Mouse (Mus musculus) liver, adult 2 months (tissue): ENCODE results near the gene Klhl29. TPM values are rescaled to one million over a fixed set of nuclear protein-coding genes. Genes with fewer than 3 reads are reported as not detected.

Experiments
- DNase-seq: peaks from one replicate; pipeline ENCODE4 v3.0.0-alpha.2; 2011; ENCODE audit warnings: low read depth, low spot score; ENCODE audit errors: extremely low read depth
- H3K27ac ChIP-seq: fragments of 200-500 bp; replicated peaks from 2 replicates; pipeline ENCODE4 v1.5.1; 2012; ENCODE audit warnings: low read depth, mild to moderate bottlenecking, control low read depth, inconsistent platforms, low read length; ENCODE audit not compliant: insufficient read depth
- H3K27me3 ChIP-seq: fragments of 200-500 bp; 2 replicates; pipeline ENCODE4 v1.6.1; 2012; ENCODE audit warnings: mild to moderate bottlenecking, moderate library complexity, low read length, inconsistent platforms; ENCODE audit not compliant: control insufficient read depth, insufficient read depth
- H3K36me3 ChIP-seq: fragments of 200-500 bp; 2 replicates; pipeline ENCODE4 v1.6.1; 2012; ENCODE audit warnings: low read length, inconsistent platforms; ENCODE audit not compliant: control insufficient read depth, insufficient read depth
- H3K4me1 ChIP-seq: fragments of 200-500 bp; 2 replicates; pipeline ENCODE4 v1.6.1; 2011; ENCODE audit warnings: low read length; ENCODE audit not compliant: control insufficient read depth, insufficient read depth
- H3K4me3 ChIP-seq: fragments of 200-500 bp; 2 replicates; pipeline ENCODE4 v1.5.1; 2011; ENCODE audit warnings: low read depth, mild to moderate bottlenecking, control low read depth, low read length, moderate library complexity; ENCODE audit not compliant: insufficient read depth
- H3K79me2 ChIP-seq: fragments of 200-500 bp; 2 replicates; pipeline ENCODE4 v1.6.1; 2012; ENCODE audit warnings: inconsistent platforms, mild to moderate bottlenecking, low read length, moderate library complexity; ENCODE audit not compliant: control insufficient read depth, insufficient read depth
- H3K9ac ChIP-seq: fragments of 200-500 bp; 2 replicates; pipeline ENCODE4 v1.6.1; 2012; ENCODE audit warnings: low read depth, mild to moderate bottlenecking, control low read depth, inconsistent platforms, low read length
- CTCF ChIP-seq: fragments of 200-500 bp; IDR thresholded peaks from 2 replicates; pipeline ENCODE4 v1.5.1; 2011; ENCODE audit warnings: low read depth, low read length, control low read depth
- POLR2A ChIP-seq: fragments of 200-500 bp; IDR thresholded peaks from 2 replicates; pipeline ENCODE4 v1.6.1; 2011; ENCODE audit warnings: low read length, control low read depth; ENCODE audit not compliant: insufficient read depth; ENCODE audit errors: extremely low read depth
- WGBS: fragments of 180-500 bp; shearing (Covaris S2); methylation state at CpG from one replicate; pipeline ENCODE4 v1.1.7; 2018; 5-methylcytosine and 5-hydroxymethylcytosine counted together
- polyA plus RNA-seq: library from polyadenylated mRNA; depleted of rRNA; stranded (reverse); fragments of >200 nt; gene quantifications from 2 replicates; pipeline ENCODE4 v1.2.3, GENCODE M21; 2012
- total RNA-seq: library from RNA; depleted of rRNA; stranded (reverse); fragments of >200 nt; gene quantifications from 2 replicates; pipeline ENCODE4 v1.2.3, GENCODE M21; 2014

Klhl29 gene
- total and polyA plus RNA-seq, 2 experiments, result under 0.01 to 0.10 TPM

DNA sequence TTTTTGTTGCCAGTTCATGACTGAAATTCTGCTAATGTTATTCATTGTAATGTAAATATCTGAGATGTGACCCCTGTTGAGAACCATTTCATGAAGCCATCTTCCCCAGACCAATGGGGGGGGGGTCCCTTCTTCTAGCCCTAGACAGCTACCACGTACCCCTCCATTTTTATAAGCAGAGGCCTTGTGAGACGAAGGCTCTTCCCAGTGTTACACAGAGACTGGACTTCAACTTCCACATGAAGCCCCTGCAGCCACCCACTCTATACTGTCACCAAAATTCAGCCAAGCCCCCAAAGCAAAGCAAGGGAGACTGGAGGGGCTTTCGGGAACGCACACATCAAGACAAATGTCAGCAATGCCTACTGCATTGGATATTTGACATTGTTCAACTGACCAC lies 6.1 kb downstream of the Klhl29 start:
- WGBS, result 90% methylated on average over 4 of the region's 4 CpGs
- Histone ChIP-seq H3K36me3 (no peaks in the 10 kb centered on the region), H3K27ac (no peak overlapping the region), H3K4me3 (no peak overlapping the region), H3K9ac (no peak overlapping the region), H3K79me2 (no peaks in the 10 kb centered on the region), H3K4me1 (no peaks in the 10 kb centered on the region), H3K27me3 (peaks cover 6% of the 10 kb centered on the region)
- DNase-seq, result no peak
- TF ChIP-seq POLR2A (no peak), CTCF (no peak)

- no peak overlapping the region for H3K27ac ChIP-seq
- 93% methylated on average over 3 of the region's 3 CpGs for WGBS
- H3K79me2 ChIP-seq, result no peaks in the 10 kb centered on the region
- no peak for TF ChIP-seq POLR2A
- TF ChIP-seq CTCF, result no peak
- H3K36me3 ChIP-seq, result no peaks in the 10 kb centered on the region
- no peak overlapping the region for H3K9ac ChIP-seq
- no peak for DNase-seq
- no peak overlapping the region for H3K4me3 ChIP-seq
- no peaks in the 10 kb centered on the region for H3K27me3 ChIP-seq
- H3K4me1 ChIP-seq, result no peaks in the 10 kb centered on the region
These were observed 10.6 kb downstream of the Klhl29 start for GRCm38 (mm10) chr12:5364836-5365235.

- Histone ChIP-seq H3K27ac (no peak overlapping the region), H3K36me3 (no peaks in the 10 kb centered on the region), H3K4me3 (no peak overlapping the region), H3K79me2 (no peaks in the 10 kb centered on the region), H3K27me3 (no peaks in the 10 kb centered on the region), H3K9ac (no peak overlapping the region), H3K4me1 (no peaks in the 10 kb centered on the region)
- 91% methylated on average over 17 of the region's 17 CpGs for WGBS
- no peak for DNase-seq
- TF ChIP-seq CTCF, result no peak
- TF ChIP-seq POLR2A, result no peak
These were observed 11.4 kb downstream of the Klhl29 start for GRCm38 (mm10) chr12:5363961-5364634.

DNA sequence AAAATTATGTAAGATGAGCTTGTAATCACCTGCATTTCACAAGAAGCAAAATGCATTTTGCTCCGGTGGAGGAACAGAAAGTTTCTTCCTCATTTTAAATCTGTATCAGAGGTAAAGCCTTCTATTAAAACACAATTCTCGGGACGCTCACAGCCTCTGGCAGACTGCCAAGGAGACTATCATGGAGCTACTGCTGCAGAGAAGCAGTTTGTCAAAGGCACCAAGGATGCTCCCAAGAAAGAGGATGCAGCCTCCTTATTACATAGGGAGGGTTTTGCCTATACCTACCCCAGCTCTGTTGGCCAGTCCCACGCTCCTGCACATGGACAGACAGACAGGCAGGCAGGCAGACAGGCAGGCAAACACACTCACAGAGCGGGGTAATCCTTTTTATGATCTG lies 16.4 kb downstream of the Klhl29 start:
- no peak overlapping the region for H3K9ac ChIP-seq
- H3K79me2 ChIP-seq, result no peaks in the 10 kb centered on the region
- no peak overlapping the region for H3K4me3 ChIP-seq
- DNase-seq, result no peak
- 54% methylated on average over 5 of the region's 5 CpGs for WGBS
- no peaks in the 10 kb centered on the region for H3K27me3 ChIP-seq
- no peaks in the 10 kb centered on the region for H3K36me3 ChIP-seq
- TF ChIP-seq POLR2A, result no peak
- no peak for TF ChIP-seq CTCF
- no peaks in the 10 kb centered on the region for H3K4me1 ChIP-seq
- no peak overlapping the region for H3K27ac ChIP-seq

DNA sequence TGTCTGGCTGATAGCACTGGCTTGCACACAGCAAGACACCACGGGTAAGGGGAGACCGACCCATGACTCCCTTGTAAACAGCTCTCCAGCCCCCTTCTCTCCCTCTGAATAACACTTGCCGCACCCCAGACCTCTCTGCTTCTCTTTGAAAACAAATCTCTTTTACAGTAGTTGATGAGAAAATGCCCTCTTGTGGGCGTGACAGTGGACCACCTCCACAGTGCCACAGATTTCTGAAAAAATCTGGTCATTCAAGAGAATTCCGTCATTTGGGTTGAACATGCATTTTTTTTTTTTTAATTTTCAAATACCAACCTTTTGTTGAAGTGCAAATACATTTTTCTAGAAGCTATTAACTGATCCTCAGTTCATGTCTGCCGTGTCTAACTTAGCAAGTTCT lies 17.0 kb downstream of the Klhl29 start:
- 67% methylated on average over 6 of the region's 6 CpGs for WGBS
- Histone ChIP-seq H3K36me3 (no peaks in the 10 kb centered on the region), H3K79me2 (no peaks in the 10 kb centered on the region), H3K27me3 (no peaks in the 10 kb centered on the region), H3K27ac (no peak overlapping the region), H3K4me1 (no peaks in the 10 kb centered on the region), H3K4me3 (no peak overlapping the region), H3K9ac (no peak overlapping the region)
- TF ChIP-seq CTCF (no peak), POLR2A (no peak)
- no peak for DNase-seq

GRCm38 (mm10) chr12:5353416-5353815 lies 22.1 kb downstream of the Klhl29 start:
- Histone ChIP-seq H3K4me3 (no peak overlapping the region), H3K4me1 (no peaks in the 10 kb centered on the region), H3K36me3 (no peaks in the 10 kb centered on the region), H3K27ac (no peak overlapping the region), H3K79me2 (no peaks in the 10 kb centered on the region), H3K9ac (no peak overlapping the region), H3K27me3 (no peaks in the 10 kb centered on the region)
- no peak for DNase-seq
- TF ChIP-seq CTCF, result no peak
- TF ChIP-seq POLR2A, result no peak
- WGBS, result 83% methylated on average over 9 of the region's 9 CpGs
